Mouse (Mus musculus): ENCODE data around the gene Gdpd1. TPM values are rescaled to one million over a fixed set of nuclear protein-coding genes. Genes with fewer than 3 reads are reported as not detected.

The Gdpd1 gene
- polyA plus RNA-seq (2014; fragmentation: Nextera tagmentation; extraction: Ambion mirVana) = 157 and 171 TPM in 2 replicates

- H3K9ac ChIP-seq = peak within 1 kb of the TSS; percentile 91
- DNase-seq (ENCODE audit: low spot score) (peak; percentile 94), ATAC-seq (ENCODE audit: low FRiP score) (peak; percentile 97)
- H3K4me3 ChIP-seq (replicated peaks; ENCODE audit: low read length) = peak within 1 kb of the TSS; percentile 66
- peaks cover 26% of the 10 kb centered on the region for H3K36me3 ChIP-seq (replicated peaks; ENCODE audit: control insufficient read depth, insufficient read depth)
- peak within 1 kb of the TSS; percentile 65 for H3K4me2 ChIP-seq (replicated peaks)
- WGBS = under 1% methylated on average over 43 of the region's 43 CpGs
- peaks cover 38% of the 10 kb centered on the region for H3K4me1 ChIP-seq (replicated peaks; ENCODE audit: control insufficient read depth, insufficient read depth, low read length)
- H3K27ac ChIP-seq = peak within 1 kb of the TSS; percentile 99
- H3K27me3 ChIP-seq (ENCODE audit: control insufficient read depth, insufficient read depth, low read length) = no peaks in the 10 kb centered on the region
- H3K9me3 ChIP-seq (ENCODE audit: control insufficient read depth, low read length) = no peaks in the 10 kb centered on the region
Measured at GRCm38 (mm10) chr11:87073866-87074440, at the start of gene Gdpd1. TSS of gene Gdpd1 (minus strand) at chr11:87074062.

GRCm38 (mm10) chr11:87121864-87122263 is 48.0 kb upstream of the Gdpd1 start:
- Histone ChIP-seq H3K36me3 (replicated peaks; ENCODE audit: control insufficient read depth, insufficient read depth) (peaks cover 70% of the 10 kb centered on the region), H3K4me3 (replicated peaks; ENCODE audit: low read length) (no peak overlapping the region), H3K27ac (no peak overlapping the region), H3K4me1 (replicated peaks; ENCODE audit: control insufficient read depth, insufficient read depth, low read length) (peaks cover 8% of the 10 kb centered on the region), H3K9ac (no peak overlapping the region), H3K4me2 (replicated peaks) (no peak overlapping the region), H3K27me3 (ENCODE audit: control insufficient read depth, insufficient read depth, low read length) (no peaks in the 10 kb centered on the region), H3K9me3 (ENCODE audit: control insufficient read depth, low read length) (no peaks in the 10 kb centered on the region)
- ATAC-seq (ENCODE audit: low FRiP score) (no peak), DNase-seq (ENCODE audit: low spot score) (no peak)
- 73% methylated on average over 8 of the region's 8 CpGs for WGBS

DNA sequence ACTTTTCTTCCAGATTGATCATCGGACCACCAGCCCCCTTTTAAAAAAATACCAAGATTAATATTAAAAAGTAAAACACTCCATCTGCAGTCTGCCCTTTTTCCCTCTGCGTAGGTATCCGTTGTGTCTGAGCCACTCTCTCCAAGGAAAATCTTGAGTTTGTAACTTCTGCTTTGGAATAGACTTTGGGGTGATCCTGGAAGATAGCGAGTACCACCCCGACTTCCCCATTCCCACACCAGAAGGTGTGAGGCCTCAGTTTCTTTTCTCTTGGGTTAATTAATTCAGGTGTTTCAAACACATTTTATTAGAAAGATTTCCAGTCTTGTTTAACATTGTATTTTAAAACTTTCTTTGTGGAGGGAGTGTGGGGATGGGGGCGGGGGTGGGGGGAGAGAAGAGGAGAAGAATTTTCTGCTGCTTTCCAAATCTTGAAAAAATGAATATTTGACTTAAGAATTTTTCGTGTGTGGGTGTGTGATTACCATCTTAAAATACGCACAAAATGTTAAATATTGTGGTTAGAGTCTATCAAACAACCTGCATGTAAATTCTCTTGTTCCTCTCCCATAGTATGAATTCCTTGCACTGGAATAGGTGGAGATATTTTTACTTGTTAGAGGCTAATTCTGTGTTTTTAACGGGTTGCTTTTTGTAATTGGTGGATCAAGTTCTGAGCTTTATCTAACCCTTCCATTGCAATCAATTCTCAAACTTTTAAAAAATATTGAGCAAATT is 36.5 kb upstream of the Gdpd1 start:
- Histone ChIP-seq H3K27me3 (ENCODE audit: control insufficient read depth, insufficient read depth, low read length) (no peaks in the 10 kb centered on the region), H3K4me3 (replicated peaks; ENCODE audit: low read length) (peak overlapping the region; percentile 72), H3K9ac (peak overlapping the region; percentile 84), H3K4me1 (replicated peaks; ENCODE audit: control insufficient read depth, insufficient read depth, low read length) (peaks cover 28% of the 10 kb centered on the region), H3K36me3 (replicated peaks; ENCODE audit: control insufficient read depth, insufficient read depth) (peaks cover 29% of the 10 kb centered on the region), H3K27ac (peak overlapping the region; percentile 89), H3K4me2 (replicated peaks) (peak overlapping the region; percentile 59), H3K9me3 (ENCODE audit: control insufficient read depth, low read length) (no peaks in the 10 kb centered on the region)
- no peak for DNase-seq (ENCODE audit: low spot score)
- 8% methylated on average over 9 of the region's 9 CpGs for WGBS
- no peak for ATAC-seq (ENCODE audit: low FRiP score)

- H3K4me3 ChIP-seq (replicated peaks; ENCODE audit: low read length) = peak overlapping the region; percentile 72
- WGBS = 0% methylated on average over 42 of the region's 42 CpGs
- H3K27ac ChIP-seq = peak overlapping the region; percentile 89
- H3K27me3 ChIP-seq (ENCODE audit: control insufficient read depth, insufficient read depth, low read length) = no peaks in the 10 kb centered on the region
- H3K4me2 ChIP-seq (replicated peaks) = peak overlapping the region; percentile 59
- peaks cover 31% of the 10 kb centered on the region for H3K36me3 ChIP-seq (replicated peaks; ENCODE audit: control insufficient read depth, insufficient read depth)
- peak overlapping the region; percentile 84 for H3K9ac ChIP-seq
- H3K9me3 ChIP-seq (ENCODE audit: control insufficient read depth, low read length) = no peaks in the 10 kb centered on the region
- DNase-seq (ENCODE audit: low spot score) (peak; percentile 40), ATAC-seq (ENCODE audit: low FRiP score) (no peak)
- H3K4me1 ChIP-seq (replicated peaks; ENCODE audit: control insufficient read depth, insufficient read depth, low read length) = peaks cover 28% of the 10 kb centered on the region
Measured at GRCm38 (mm10) chr11:87109519-87110171, 35.8 kb upstream of the Gdpd1 start.

GRCm38 (mm10) chr11:87108755-87109518 is 35.1 kb upstream of the Gdpd1 start, which contains the start of gene Ska2:
TSS of gene Ska2 (plus strand) at chr11:87109234.
- H3K36me3 ChIP-seq (replicated peaks; ENCODE audit: control insufficient read depth, insufficient read depth) = peaks cover 32% of the 10 kb centered on the region
- peak within 1 kb of the TSS; percentile 89 for H3K27ac ChIP-seq
- peaks cover 28% of the 10 kb centered on the region for H3K4me1 ChIP-seq (replicated peaks; ENCODE audit: control insufficient read depth, insufficient read depth, low read length)
- H3K9me3 ChIP-seq (ENCODE audit: control insufficient read depth, low read length) = no peaks in the 10 kb centered on the region
- peak within 1 kb of the TSS; percentile 72 for H3K4me3 ChIP-seq (replicated peaks; ENCODE audit: low read length)
- peak within 1 kb of the TSS; percentile 59 for H3K4me2 ChIP-seq (replicated peaks)
- WGBS = under 1% methylated on average over 40 of the region's 40 CpGs
- no peaks in the 10 kb centered on the region for H3K27me3 ChIP-seq (ENCODE audit: control insufficient read depth, insufficient read depth, low read length)
- DNase-seq (ENCODE audit: low spot score) = peak; percentile 99
- H3K9ac ChIP-seq = peak within 1 kb of the TSS; percentile 84
- ATAC-seq (ENCODE audit: low FRiP score) = peak; percentile 99

GRCm38 (mm10) chr11:87108409-87108754 is 34.5 kb upstream of the Gdpd1 start, which contains the start of gene Prr11:
TSS of gene Prr11 (minus strand) at chr11:87108708.
- Histone ChIP-seq H3K27me3 (ENCODE audit: control insufficient read depth, insufficient read depth, low read length) (no peaks in the 10 kb centered on the region), H3K27ac (peak within 1 kb of the TSS; percentile 89), H3K9ac (peak within 1 kb of the TSS; percentile 84), H3K9me3 (ENCODE audit: control insufficient read depth, low read length) (no peaks in the 10 kb centered on the region), H3K4me1 (replicated peaks; ENCODE audit: control insufficient read depth, insufficient read depth, low read length) (peaks cover 28% of the 10 kb centered on the region), H3K36me3 (replicated peaks; ENCODE audit: control insufficient read depth, insufficient read depth) (peaks cover 31% of the 10 kb centered on the region), H3K4me3 (replicated peaks; ENCODE audit: low read length) (peak within 1 kb of the TSS; percentile 72), H3K4me2 (replicated peaks) (peak within 1 kb of the TSS; percentile 59)
- DNase-seq (ENCODE audit: low spot score) = no peak
- 0% methylated on average over 14 of the region's 14 CpGs for WGBS
- no peak for ATAC-seq (ENCODE audit: low FRiP score)

DNA sequence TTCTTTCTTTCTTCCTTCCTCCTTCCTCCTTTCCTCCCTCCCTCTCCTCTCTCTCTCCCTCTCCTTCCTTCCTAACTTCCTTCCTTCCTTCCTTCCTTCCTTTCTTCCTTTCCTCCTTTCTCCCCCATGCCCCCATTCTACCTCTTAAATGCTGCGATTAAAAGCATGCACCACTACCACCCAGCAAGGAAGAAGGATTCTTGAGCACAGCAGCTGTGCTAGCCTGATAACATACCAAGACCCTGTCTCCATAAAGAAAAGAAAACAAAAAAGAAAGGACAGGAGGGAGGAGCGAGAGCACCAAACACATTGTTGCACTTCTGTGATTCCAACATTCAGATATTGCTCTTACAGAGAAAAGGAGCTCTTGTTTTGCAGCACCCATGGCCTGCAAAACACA is 13.3 kb upstream of the Gdpd1 start:
- peak overlapping the region; percentile 88 for H3K4me2 ChIP-seq (replicated peaks)
- H3K36me3 ChIP-seq (replicated peaks; ENCODE audit: control insufficient read depth, insufficient read depth) = peaks cover 48% of the 10 kb centered on the region
- 72% methylated on average over 2 of the region's 2 CpGs for WGBS
- H3K4me3 ChIP-seq (replicated peaks; ENCODE audit: low read length) = peak overlapping the region; percentile 69
- H3K9ac ChIP-seq = peak overlapping the region; percentile 75; the same call in 1 of the 2 replicates
- H3K4me1 ChIP-seq (replicated peaks; ENCODE audit: control insufficient read depth, insufficient read depth, low read length) = peaks cover 28% of the 10 kb centered on the region
- DNase-seq (ENCODE audit: low spot score) (no peak), ATAC-seq (ENCODE audit: low FRiP score) (no peak)
- no peaks in the 10 kb centered on the region for H3K9me3 ChIP-seq (ENCODE audit: control insufficient read depth, low read length)
- no peaks in the 10 kb centered on the region for H3K27me3 ChIP-seq (ENCODE audit: control insufficient read depth, insufficient read depth, low read length)
- no peak overlapping the region for H3K27ac ChIP-seq

DNA sequence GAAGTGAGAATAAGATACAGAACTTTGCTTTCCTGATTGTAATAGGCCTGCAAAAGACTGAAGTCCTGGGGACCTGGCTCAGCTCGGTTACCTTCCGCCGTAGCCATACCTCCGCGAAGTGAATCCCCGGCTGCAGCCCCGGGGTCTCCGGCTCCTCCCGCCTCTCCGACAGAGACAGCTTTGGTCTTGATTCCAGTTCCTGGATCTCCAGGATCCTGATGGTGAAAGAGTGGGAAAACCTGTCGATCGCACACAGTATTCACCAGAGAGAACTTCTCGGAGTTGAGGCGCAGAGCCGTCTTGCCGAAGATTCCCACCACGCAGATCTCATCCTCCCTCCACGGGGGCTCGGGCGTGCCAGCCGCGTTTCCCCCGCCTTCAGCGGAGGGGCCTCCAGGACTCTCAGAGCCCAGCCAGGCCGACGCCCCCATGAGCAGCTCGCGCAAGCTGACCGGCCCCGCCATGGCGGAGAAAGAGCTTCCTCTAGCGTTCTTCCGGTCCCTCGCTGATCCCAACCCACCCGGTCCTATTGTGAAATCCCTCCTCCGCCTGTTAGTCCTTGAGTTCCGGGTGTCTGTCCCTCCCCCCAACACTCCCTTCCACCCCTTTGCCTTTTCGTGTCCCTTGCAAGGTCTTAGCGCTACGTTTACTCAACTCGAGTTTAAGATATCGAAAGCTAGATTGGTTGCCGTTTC is 12.6 kb upstream of the Gdpd1 start, which contains the start of gene Smg8:
Gene Smg8 (minus strand): TSS at position 485 of the 695 bp plus-strand sequence.
- DNase-seq (ENCODE audit: low spot score) (peak; percentile 82), ATAC-seq (ENCODE audit: low FRiP score) (peak; percentile 71; the same call in 1 of the 2 replicates)
- H3K27ac ChIP-seq = peak within 1 kb of the TSS; percentile 7; the same call in 1 of the 2 replicates
- peak within 1 kb of the TSS; percentile 69 for H3K4me3 ChIP-seq (replicated peaks; ENCODE audit: low read length)
- no peaks in the 10 kb centered on the region for H3K27me3 ChIP-seq (ENCODE audit: control insufficient read depth, insufficient read depth, low read length)
- peaks cover 28% of the 10 kb centered on the region for H3K4me1 ChIP-seq (replicated peaks; ENCODE audit: control insufficient read depth, insufficient read depth, low read length)
- H3K9ac ChIP-seq = peak within 1 kb of the TSS; percentile 75
- H3K36me3 ChIP-seq (replicated peaks; ENCODE audit: control insufficient read depth, insufficient read depth) = peaks cover 52% of the 10 kb centered on the region
- peak within 1 kb of the TSS; percentile 88 for H3K4me2 ChIP-seq (replicated peaks)
- H3K9me3 ChIP-seq (ENCODE audit: control insufficient read depth, low read length) = no peaks in the 10 kb centered on the region
- 3% methylated on average over 43 of the region's 43 CpGs for WGBS
